Mouse (Mus musculus): ENCODE data around the gene Ccdc151. TPM values are rescaled to one million over a fixed set of nuclear protein-coding genes. Genes with fewer than 3 reads are reported as not detected.

Ccdc151 gene
- polyA plus RNA-seq, 1 experiment from 2014 or later: 1.2 TPM

- H3K4me3 ChIP-seq: no peak overlapping the region
- no peak overlapping the region for H3K9ac ChIP-seq
- no peaks in the 10 kb centered on the region for H3K9me3 ChIP-seq
- peaks cover 6% of the 10 kb centered on the region for H3K4me1 ChIP-seq
- ATAC-seq (ENCODE audit: insufficient number of reproducible peaks, insufficient read depth, low FRiP score, low TSS enrichment, low read depth): no peak
- peaks cover 3% of the 10 kb centered on the region for H3K27me3 ChIP-seq
- H3K36me3 ChIP-seq: peaks cover 7% of the 10 kb centered on the region; the same call in 1 of the 2 replicates
- H3K27ac ChIP-seq: no peak overlapping the region
- 13% methylated on average over 3 of the region's 3 CpGs for WGBS
- H3K4me2 ChIP-seq: no peak overlapping the region
These were observed 48.8 kb downstream of the Ccdc151 start for GRCm38 (mm10) chr9:21953600-21953999.

- H3K4me1 ChIP-seq: peaks cover 9% of the 10 kb centered on the region
- no peak overlapping the region for H3K4me2 ChIP-seq
- no peak overlapping the region for H3K4me3 ChIP-seq
- H3K9me3 ChIP-seq: no peaks in the 10 kb centered on the region
- H3K9ac ChIP-seq: no peak overlapping the region
- peaks cover 19% of the 10 kb centered on the region for H3K27me3 ChIP-seq
- WGBS: 73% methylated on average over 3 of the region's 3 CpGs
- no peak overlapping the region for H3K27ac ChIP-seq
- ATAC-seq (ENCODE audit: insufficient number of reproducible peaks, insufficient read depth, low FRiP score, low TSS enrichment, low read depth): no peak
- H3K36me3 ChIP-seq: no peaks in the 10 kb centered on the region
These were observed 50.5 kb downstream of the Ccdc151 start for GRCm38 (mm10) chr9:21951977-21952376.

- H3K4me3 ChIP-seq: no peak overlapping the region
- no peak overlapping the region for H3K27ac ChIP-seq
- no peak for ATAC-seq (ENCODE audit: insufficient number of reproducible peaks, insufficient read depth, low FRiP score, low TSS enrichment, low read depth)
- peaks cover 3% of the 10 kb centered on the region; the same call in 1 of the 2 replicates for H3K4me1 ChIP-seq
- WGBS: 13% methylated on average over 11 of the region's 11 CpGs
- no peaks in the 10 kb centered on the region for H3K9me3 ChIP-seq
- H3K9ac ChIP-seq: no peak overlapping the region
- peaks cover 31% of the 10 kb centered on the region for H3K27me3 ChIP-seq
- no peaks in the 10 kb centered on the region for H3K36me3 ChIP-seq
- H3K4me2 ChIP-seq: no peak overlapping the region
These were observed 52.1 kb downstream of the Ccdc151 start for GRCm38 (mm10) chr9:21950322-21950721.

GRCm38 (mm10) chr9:21948790-21949189 lies 53.6 kb downstream of the Ccdc151 start:
- Histone ChIP-seq H3K27ac (no peak overlapping the region), H3K9ac (no peak overlapping the region), H3K4me3 (no peak overlapping the region), H3K4me1 (peaks cover 3% of the 10 kb centered on the region; the same call in 1 of the 2 replicates), H3K4me2 (no peak overlapping the region), H3K36me3 (no peaks in the 10 kb centered on the region), H3K9me3 (no peaks in the 10 kb centered on the region), H3K27me3 (peaks cover 33% of the 10 kb centered on the region)
- 70% methylated on average over 6 of the region's 6 CpGs for WGBS
- no peak for ATAC-seq (ENCODE audit: insufficient number of reproducible peaks, insufficient read depth, low FRiP score, low TSS enrichment, low read depth)

GRCm38 (mm10) chr9:21948146-21948545 lies 54.3 kb downstream of the Ccdc151 start:
- Histone ChIP-seq H3K27me3 (peaks cover 36% of the 10 kb centered on the region), H3K4me2 (no peak overlapping the region), H3K4me3 (no peak overlapping the region), H3K36me3 (no peaks in the 10 kb centered on the region), H3K4me1 (peaks cover 3% of the 10 kb centered on the region; the same call in 1 of the 2 replicates), H3K27ac (no peak overlapping the region), H3K9ac (no peak overlapping the region), H3K9me3 (no peaks in the 10 kb centered on the region)
- WGBS: 64% methylated on average over 8 of the region's 8 CpGs
- ATAC-seq (ENCODE audit: insufficient number of reproducible peaks, insufficient read depth, low FRiP score, low TSS enrichment, low read depth): no peak

- peaks cover 3% of the 10 kb centered on the region; the same call in 1 of the 2 replicates for H3K4me1 ChIP-seq
- H3K27me3 ChIP-seq: peaks cover 36% of the 10 kb centered on the region
- no peak for ATAC-seq (ENCODE audit: insufficient number of reproducible peaks, insufficient read depth, low FRiP score, low TSS enrichment, low read depth)
- H3K9me3 ChIP-seq: no peaks in the 10 kb centered on the region
- 7% methylated on average over 28 of the region's 28 CpGs for WGBS
- peak overlapping the region; percentile 14; the same call in 1 of the 2 replicates for H3K4me2 ChIP-seq
- no peak overlapping the region for H3K27ac ChIP-seq
- H3K9ac ChIP-seq: no peak overlapping the region
- H3K4me3 ChIP-seq: no peak overlapping the region
- H3K36me3 ChIP-seq: no peaks in the 10 kb centered on the region
These were observed 54.8 kb downstream of the Ccdc151 start for GRCm38 (mm10) chr9:21947540-21948130.

GRCm38 (mm10) chr9:21944267-21944666 lies 58.2 kb downstream of the Ccdc151 start:
- Histone ChIP-seq H3K27me3 (peaks cover 36% of the 10 kb centered on the region), H3K4me2 (no peak overlapping the region; the same call in 1 of the 2 replicates), H3K27ac (no peak overlapping the region), H3K9me3 (no peaks in the 10 kb centered on the region), H3K4me3 (no peak overlapping the region), H3K4me1 (peaks cover 3% of the 10 kb centered on the region; the same call in 1 of the 2 replicates), H3K9ac (no peak overlapping the region), H3K36me3 (peaks cover 9% of the 10 kb centered on the region)
- WGBS: 25% methylated on average over 23 of the region's 23 CpGs
- ATAC-seq (ENCODE audit: insufficient number of reproducible peaks, insufficient read depth, low FRiP score, low TSS enrichment, low read depth): no peak

- no peak overlapping the region for H3K9ac ChIP-seq
- ATAC-seq (ENCODE audit: insufficient number of reproducible peaks, insufficient read depth, low FRiP score, low TSS enrichment, low read depth): no peak
- H3K4me1 ChIP-seq: peaks cover 3% of the 10 kb centered on the region; the same call in 1 of the 2 replicates
- no peaks in the 10 kb centered on the region for H3K9me3 ChIP-seq
- H3K27ac ChIP-seq: no peak overlapping the region
- peaks cover 11% of the 10 kb centered on the region for H3K36me3 ChIP-seq
- WGBS: 59% methylated on average over 12 of the region's 12 CpGs
- H3K27me3 ChIP-seq: peaks cover 33% of the 10 kb centered on the region
- no peak overlapping the region for H3K4me3 ChIP-seq
- H3K4me2 ChIP-seq: no peak overlapping the region
These were observed 58.8 kb downstream of the Ccdc151 start for GRCm38 (mm10) chr9:21943638-21944037.

- no peak for ATAC-seq (ENCODE audit: insufficient number of reproducible peaks, insufficient read depth, low FRiP score, low TSS enrichment, low read depth)
- H3K4me1 ChIP-seq: peaks cover 3% of the 10 kb centered on the region; the same call in 1 of the 2 replicates
- peaks cover 11% of the 10 kb centered on the region for H3K36me3 ChIP-seq
- H3K27ac ChIP-seq: no peak overlapping the region
- peaks cover 27% of the 10 kb centered on the region for H3K27me3 ChIP-seq
- no peak overlapping the region for H3K4me3 ChIP-seq
- 70% methylated on average over 11 of the region's 12 CpGs for WGBS
- H3K9ac ChIP-seq: no peak overlapping the region
- H3K4me2 ChIP-seq: no peak overlapping the region
- H3K9me3 ChIP-seq: no peaks in the 10 kb centered on the region
These were observed 59.4 kb downstream of the Ccdc151 start for GRCm38 (mm10) chr9:21943046-21943445.

Other genes starting within 250 kb of the Ccdc151 start
- gene Spc24, start 242.3 kb downstream of the Ccdc151 start, polyA plus RNA-seq (2015; fragmentation: Nextera tagmentation; extraction: Ambion mirVana): 105 and 111 TPM in 2 replicates
- 20.8 and 22.6 TPM in 2 replicates for gene Kank2, start 203.9 kb downstream of the Ccdc151 start, polyA plus RNA-seq (2015; fragmentation: Nextera tagmentation; extraction: Ambion mirVana)
- gene Angptl8, start 167.1 kb downstream of the Ccdc151 start, polyA plus RNA-seq (2015; fragmentation: Nextera tagmentation; extraction: Ambion mirVana): 0.74 and 1.1 TPM in 2 replicates
- gene Dock6, start 150.0 kb downstream of the Ccdc151 start, polyA plus RNA-seq (2015; fragmentation: Nextera tagmentation; extraction: Ambion mirVana): 27.4 and 29.2 TPM in 2 replicates
- 16.6 and 18.2 TPM in 2 replicates for gene Rab3d, start 84.4 kb downstream of the Ccdc151 start, polyA plus RNA-seq (2015; fragmentation: Nextera tagmentation; extraction: Ambion mirVana)
- gene Ccdc159, start 75.2 kb downstream of the Ccdc151 start, polyA plus RNA-seq (2015; fragmentation: Nextera tagmentation; extraction: Ambion mirVana): 4.1 and 4.3 TPM in 2 replicates
- 44.5 and 46.7 TPM in 2 replicates for gene Tmem205, start 75.1 kb downstream of the Ccdc151 start, polyA plus RNA-seq (2015; fragmentation: Nextera tagmentation; extraction: Ambion mirVana)
- gene Plppr2, start 65.6 kb downstream of the Ccdc151 start, polyA plus RNA-seq (2015; fragmentation: Nextera tagmentation; extraction: Ambion mirVana): 12.7 and 14.5 TPM in 2 replicates
- gene Swsap1, start 46.9 kb downstream of the Ccdc151 start, polyA plus RNA-seq (2015; fragmentation: Nextera tagmentation; extraction: Ambion mirVana): 5.2 and 7.3 TPM in 2 replicates
- gene Epor, start 39.1 kb downstream of the Ccdc151 start, polyA plus RNA-seq (2015; fragmentation: Nextera tagmentation; extraction: Ambion mirVana): 8.5 and 9.3 TPM in 2 replicates
- 0.59 and 0.94 TPM in 2 replicates for gene Rgl3, start 13.2 kb downstream of the Ccdc151 start, polyA plus RNA-seq (2015; fragmentation: Nextera tagmentation; extraction: Ambion mirVana)
- 120 and 125 TPM in 2 replicates for gene Prkcsh, start 172 bp upstream of the Ccdc151 start, polyA plus RNA-seq (2015; fragmentation: Nextera tagmentation; extraction: Ambion mirVana)
- 2.5 and 3.0 TPM in 2 replicates for gene Elavl3, start 49.4 kb upstream of the Ccdc151 start, polyA plus RNA-seq (2015; fragmentation: Nextera tagmentation; extraction: Ambion mirVana)
- not detected in 2 replicates for gene Gm49318, start 68.6 kb upstream of the Ccdc151 start, polyA plus RNA-seq (2015; fragmentation: Nextera tagmentation; extraction: Ambion mirVana)
- gene Zfp653, start 68.7 kb upstream of the Ccdc151 start, polyA plus RNA-seq (2015; fragmentation: Nextera tagmentation; extraction: Ambion mirVana): 13.0 and 13.6 TPM in 2 replicates
- gene Ecsit, start 82.8 kb upstream of the Ccdc151 start, polyA plus RNA-seq (2015; fragmentation: Nextera tagmentation; extraction: Ambion mirVana): 35.5 and 40.9 TPM in 2 replicates
- 0.76 and 3.6 TPM in 2 replicates for gene Cnn1, start 96.6 kb upstream of the Ccdc151 start, polyA plus RNA-seq (2015; fragmentation: Nextera tagmentation; extraction: Ambion mirVana)
- 175 and 194 TPM in 2 replicates for gene Elof1, start 114.5 kb upstream of the Ccdc151 start, polyA plus RNA-seq (2015; fragmentation: Nextera tagmentation; extraction: Ambion mirVana)
- 9.2 and 10.7 TPM in 2 replicates for gene Acp5, start 133.1 kb upstream of the Ccdc151 start, polyA plus RNA-seq (2015; fragmentation: Nextera tagmentation; extraction: Ambion mirVana)
- 71.9 and 75.9 TPM in 2 replicates for gene Pigyl, start 154.2 kb upstream of the Ccdc151 start, polyA plus RNA-seq (2015; fragmentation: Nextera tagmentation; extraction: Ambion mirVana)
- 0.14 and 0.15 TPM in 2 replicates for gene Zfp872, start 185.5 kb upstream of the Ccdc151 start, polyA plus RNA-seq (2015; fragmentation: Nextera tagmentation; extraction: Ambion mirVana)
- 19.5 and 19.7 TPM in 2 replicates for gene Zfp809, start 223.1 kb upstream of the Ccdc151 start, polyA plus RNA-seq (2015; fragmentation: Nextera tagmentation; extraction: Ambion mirVana)